Mouse (Mus musculus) liver, embryonic 16.5 days (tissue): ENCODE data around the gene Plxna3. TPM values are rescaled to one million over a fixed set of nuclear protein-coding genes. Genes with fewer than 3 reads are reported as not detected.

ENCODE experiments used
- microRNA-seq: library from miRNA; unstranded; fragments of <30 nt; microRNA quantifications from one replicate; pipeline ENCODE4, GENCODE M21; 2016
- polyA plus RNA-seq: library from polyadenylated mRNA; unstranded; fragments of >200 nt; fragmentation: Nextera tagmentation; extraction: Ambion mirVana; gene quantifications from 2 replicates; pipeline ENCODE4 v1.2.1, GENCODE M21; 2015

Plxna3 gene
- polyA plus RNA-seq, 1 experiment from 2014 or later = 1.5 TPM

Small RNA genes lying within 50 kb of the gene (microRNA-seq; reads per million reads assigned to microRNA genes)
- gene Mir7092 = 0.74 reads per million

Other genes starting within 250 kb of the Plxna3 start
- gene Opn1mw, start 201.6 kb upstream of the Plxna3 start, polyA plus RNA-seq = not detected in 2 replicates
- gene Mecp2, start 193.7 kb upstream of the Plxna3 start, polyA plus RNA-seq = 5.5 and 5.7 TPM in 2 replicates
- gene Tex28, start 161.2 kb upstream of the Plxna3 start, polyA plus RNA-seq = not detected in 2 replicates
- gene Tktl1, start 151.8 kb upstream of the Plxna3 start, polyA plus RNA-seq = not detected in 2 replicates
- 42.7 and 53.3 TPM in 2 replicates for gene Flna, start 79.2 kb upstream of the Plxna3 start, polyA plus RNA-seq
- gene Emd, start 74.4 kb upstream of the Plxna3 start, polyA plus RNA-seq = 7.4 and 7.7 TPM in 2 replicates
- 375 and 448 TPM in 2 replicates for gene Rpl10, start 58.3 kb upstream of the Plxna3 start, polyA plus RNA-seq
- 27.8 and 30.2 TPM in 2 replicates for gene Taz, start 47.2 kb upstream of the Plxna3 start, polyA plus RNA-seq
- gene Dnase1l1, start 46.7 kb upstream of the Plxna3 start, polyA plus RNA-seq = 22.0 and 23.6 TPM in 2 replicates
- gene Atp6ap1, start 32.0 kb upstream of the Plxna3 start, polyA plus RNA-seq = 79.2 and 79.8 TPM in 2 replicates
- gene Gdi1, start 24.1 kb upstream of the Plxna3 start, polyA plus RNA-seq = 57.2 and 63.5 TPM in 2 replicates
- gene Fam50a, start 16.0 kb upstream of the Plxna3 start, polyA plus RNA-seq = 25.0 and 30.2 TPM in 2 replicates
- gene Lage3, start 24.6 kb downstream of the Plxna3 start, polyA plus RNA-seq = 35.8 and 42.0 TPM in 2 replicates
- 37.1 and 39.3 TPM in 2 replicates for gene Ubl4a, start 44.2 kb downstream of the Plxna3 start, polyA plus RNA-seq
- 6.1 TPM in 2 replicates for gene Slc10a3, start 44.3 kb downstream of the Plxna3 start, polyA plus RNA-seq
- 13.1 and 14.2 TPM in 2 replicates for gene Fam3a, start 64.2 kb downstream of the Plxna3 start, polyA plus RNA-seq
- gene Ikbkg, start 64.2 kb downstream of the Plxna3 start, polyA plus RNA-seq = 29.4 and 29.7 TPM in 2 replicates
- 42.3 and 42.7 TPM in 2 replicates for gene G6pdx, start 100.1 kb downstream of the Plxna3 start, polyA plus RNA-seq
- gene Gm6880, start 152.3 kb downstream of the Plxna3 start, polyA plus RNA-seq = not detected in 2 replicates
- not detected in 2 replicates for gene Olfr1326-ps1, start 245.8 kb downstream of the Plxna3 start, polyA plus RNA-seq